Mouse (Mus musculus) small intestine, adult 2 months (tissue): ENCODE data around the gene Mdm4. TPM values are rescaled to one million over a fixed set of nuclear protein-coding genes. Genes with fewer than 3 reads are reported as not detected.
"Not testable (repeated sequence)": the region's sequence is repeated elsewhere in the genome, so short reads cannot be mapped to it uniquely, and the experiment has no call there.

Experiments
- H3K27ac ChIP-seq: fragments of 200-500 bp; 2 replicates; pipeline ENCODE4 v1.5.1; 2012; ENCODE audit warnings: low read depth, low read length, control low read depth, inconsistent platforms; ENCODE audit not compliant: insufficient read depth
- H3K27me3 ChIP-seq: fragments of 200-500 bp; 2 replicates; pipeline ENCODE4 v1.6.1; 2012; ENCODE audit warnings: mild to moderate bottlenecking, moderate library complexity, low read length, inconsistent platforms; ENCODE audit not compliant: control insufficient read depth, insufficient read depth
- H3K36me3 ChIP-seq: fragments of 200-500 bp; 2 replicates; pipeline ENCODE4 v1.6.1; 2012; ENCODE audit warnings: mild to moderate bottlenecking, low read length, control low read depth, inconsistent platforms; ENCODE audit not compliant: control insufficient read depth, insufficient read depth
- H3K4me1 ChIP-seq: fragments of 200-500 bp; 2 replicates; pipeline ENCODE4 v1.6.1; 2012; ENCODE audit warnings: low read length, inconsistent platforms, mixed read lengths; ENCODE audit not compliant: control insufficient read depth, insufficient read depth, insufficient read length
- H3K4me3 ChIP-seq: fragments of 200-500 bp; 2 replicates; pipeline ENCODE4 v1.5.1; 2012; ENCODE audit warnings: low read depth, mild to moderate bottlenecking, control low read depth, inconsistent platforms, low read length, moderate library complexity
- CTCF ChIP-seq: fragments of 200-500 bp; IDR thresholded peaks from 2 replicates; pipeline ENCODE4 v1.5.1; 2012; ENCODE audit warnings: low read depth, mild to moderate bottlenecking, control low read depth, inconsistent platforms, low read length, moderate library complexity, mixed read lengths; ENCODE audit not compliant: insufficient replicate concordance, insufficient read length; ENCODE audit errors: extremely low read depth
- POLR2A ChIP-seq: fragments of 200-500 bp; IDR thresholded peaks from 2 replicates; pipeline ENCODE4 v1.6.1; 2012; ENCODE audit warnings: low read depth, mild to moderate bottlenecking, control low read depth, inconsistent platforms, low read length, moderate library complexity
- WGBS: fragments of 180-500 bp; shearing (Covaris S2); methylation state at CpG from one replicate; pipeline ENCODE4 v1.1.7; 2018; 5-methylcytosine and 5-hydroxymethylcytosine counted together
- polyA plus RNA-seq: library from polyadenylated mRNA; depleted of rRNA; stranded (reverse); fragments of >200 nt; gene quantifications from 2 replicates; pipeline ENCODE4 v1.2.3, GENCODE M21; 2012

Mdm4 gene
- polyA plus RNA-seq, 1 experiment, result 11.2 TPM

- Histone ChIP-seq H3K27me3 (no peaks in the 10 kb centered on the region), H3K36me3 (peaks cover 2% of the 10 kb centered on the region; the same call in 1 of the 2 replicates), H3K4me1 (peaks cover 32% of the 10 kb centered on the region), H3K4me3 (peak overlapping the region; percentile 24; the same call in 1 of the 2 replicates), H3K27ac (peak overlapping the region; percentile 94)
- 35% methylated on average over 11 of the region's 11 CpGs for WGBS
- TF ChIP-seq CTCF, result no peak
These were observed 19.7 kb upstream of the Mdm4 start for GRCm38 (mm10) chr1:133050001-133050431.

DNA sequence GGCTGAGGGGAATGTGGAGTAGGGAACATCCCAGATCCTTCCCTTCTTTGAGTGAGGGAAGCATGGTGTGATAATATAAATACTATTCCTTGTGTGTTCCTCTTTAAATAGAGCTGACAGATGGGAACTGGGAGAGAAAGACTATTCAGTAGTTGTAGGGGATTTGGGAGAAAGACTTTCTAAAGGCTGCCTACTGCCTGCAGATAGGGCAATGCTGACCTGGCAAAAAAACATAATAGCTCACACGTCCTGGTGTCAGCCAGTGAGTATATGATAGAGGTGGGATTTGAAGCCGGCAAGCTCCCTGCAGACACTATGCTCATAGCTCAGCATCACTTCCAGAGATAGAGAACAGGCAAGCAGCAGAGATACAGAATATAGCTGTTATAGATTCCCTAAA is 18.3 kb upstream of the Mdm4 start:
- no peaks in the 10 kb centered on the region for H3K27me3 ChIP-seq
- no peak for TF ChIP-seq CTCF
- no peak for TF ChIP-seq POLR2A
- H3K4me3 ChIP-seq, result no peak overlapping the region
- H3K4me1 ChIP-seq, result peaks cover 28% of the 10 kb centered on the region
- WGBS, result 55% methylated on average over 2 of the region's 2 CpGs
- H3K27ac ChIP-seq, result peak overlapping the region; percentile 11; the same call in 1 of the 2 replicates
- H3K36me3 ChIP-seq, result peaks cover 2% of the 10 kb centered on the region; the same call in 1 of the 2 replicates

DNA sequence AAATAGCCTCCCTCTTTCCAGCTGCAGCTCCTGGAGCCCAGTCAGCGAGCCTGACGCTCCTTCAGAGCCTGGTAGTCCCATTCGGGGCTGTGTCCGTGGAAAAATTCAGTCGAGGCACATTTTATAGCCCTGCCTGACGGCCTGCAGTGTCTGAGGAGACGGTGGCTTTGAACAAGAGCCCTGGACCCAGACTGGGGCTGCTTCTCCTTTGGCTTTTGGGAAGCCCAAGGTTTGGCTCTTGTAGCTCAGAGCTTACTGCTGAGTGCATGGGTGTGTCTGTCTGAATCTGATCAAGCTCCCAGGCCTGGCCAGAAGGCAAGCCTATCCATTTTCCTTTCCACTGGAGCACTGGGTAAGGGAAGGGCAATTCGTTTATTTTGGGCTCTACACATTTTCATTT is 17.2 kb upstream of the Mdm4 start:
- no peaks in the 10 kb centered on the region for H3K36me3 ChIP-seq
- H3K27me3 ChIP-seq, result no peaks in the 10 kb centered on the region
- peak overlapping the region; percentile 91 for H3K27ac ChIP-seq
- TF ChIP-seq POLR2A (peak; percentile 19; the same call in 1 of the 2 replicates), CTCF (no peak)
- peaks cover 17% of the 10 kb centered on the region; the same call in 1 of the 2 replicates for H3K4me1 ChIP-seq
- WGBS, result 17% methylated on average over 8 of the region's 8 CpGs
- H3K4me3 ChIP-seq, result peak overlapping the region; percentile 92

DNA sequence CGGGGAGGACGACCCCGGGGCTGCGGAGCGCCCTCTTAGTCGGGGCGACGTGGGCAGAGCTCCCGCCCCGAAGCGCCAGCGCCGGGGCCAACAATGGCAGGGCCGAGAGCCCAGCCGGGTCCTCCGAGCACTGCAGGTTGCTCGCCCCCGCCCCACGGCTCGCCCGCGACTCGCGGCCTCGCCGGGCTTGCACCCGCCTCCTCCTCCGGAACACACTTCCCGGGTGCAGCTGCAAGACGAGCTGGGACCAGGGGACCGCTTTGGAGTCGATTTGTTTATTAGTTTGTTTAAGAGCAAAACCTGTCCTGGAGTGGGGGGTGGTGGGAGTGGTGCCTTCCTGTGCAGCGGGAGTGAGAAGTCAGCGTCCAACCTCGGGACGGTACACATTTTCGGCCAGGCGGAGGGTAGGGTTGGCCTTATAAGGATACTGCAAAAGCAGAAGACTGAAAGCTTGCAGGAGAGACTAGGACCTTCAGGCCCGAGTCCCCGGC is 16.1 kb upstream of the Mdm4 start:
- peaks cover 12% of the 10 kb centered on the region; the same call in 1 of the 2 replicates for H3K4me1 ChIP-seq
- TF ChIP-seq CTCF (no peak), POLR2A (0 out of 2 replicates have a peak, but pooled peaks have one; percentile 18)
- no peaks in the 10 kb centered on the region for H3K27me3 ChIP-seq
- peak overlapping the region; percentile 92 for H3K4me3 ChIP-seq
- WGBS, result under 1% methylated on average over 40 of the region's 40 CpGs
- peak overlapping the region; percentile 91 for H3K27ac ChIP-seq
- H3K36me3 ChIP-seq, result no peaks in the 10 kb centered on the region

DNA sequence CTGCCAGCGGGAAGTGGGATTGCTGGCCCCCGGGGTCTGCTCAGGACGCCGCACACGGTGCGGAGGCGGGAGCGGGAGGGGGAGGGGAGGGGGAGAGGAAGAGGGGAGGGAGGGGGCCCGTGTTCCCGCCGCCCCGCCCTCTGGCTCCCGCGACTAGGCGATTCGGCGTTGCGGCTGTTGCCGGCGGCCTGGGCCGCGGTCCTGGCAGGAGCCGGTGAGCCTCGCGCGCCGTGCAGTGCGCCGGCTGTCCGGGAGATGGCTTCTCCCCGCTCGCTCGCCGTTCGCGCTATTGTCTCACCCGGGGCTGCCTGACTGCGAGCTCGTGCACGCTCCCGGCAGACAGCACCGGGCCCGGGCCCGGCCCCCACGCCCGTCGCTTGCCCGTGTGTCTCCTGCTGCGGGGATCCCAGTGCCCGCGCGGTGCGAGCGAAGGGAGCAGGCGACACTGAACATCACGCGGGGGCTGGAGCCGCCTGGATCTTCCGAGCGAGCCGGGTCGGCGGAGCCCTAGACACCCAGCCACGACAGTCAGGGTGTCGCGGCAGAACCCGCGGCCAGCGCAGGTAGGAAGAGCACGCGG is 15.6 kb upstream of the Mdm4 start:
- Histone ChIP-seq H3K27ac (peak overlapping the region; percentile 91), H3K36me3 (no peaks in the 10 kb centered on the region), H3K4me3 (peak overlapping the region; percentile 92), H3K4me1 (peaks cover 10% of the 10 kb centered on the region; the same call in 1 of the 2 replicates), H3K27me3 (no peaks in the 10 kb centered on the region)
- WGBS, result under 1% methylated on average over 67 of the region's 71 CpGs
- TF ChIP-seq CTCF (no peak), POLR2A (peak; percentile 52; the same call in 1 of the 2 replicates)

DNA sequence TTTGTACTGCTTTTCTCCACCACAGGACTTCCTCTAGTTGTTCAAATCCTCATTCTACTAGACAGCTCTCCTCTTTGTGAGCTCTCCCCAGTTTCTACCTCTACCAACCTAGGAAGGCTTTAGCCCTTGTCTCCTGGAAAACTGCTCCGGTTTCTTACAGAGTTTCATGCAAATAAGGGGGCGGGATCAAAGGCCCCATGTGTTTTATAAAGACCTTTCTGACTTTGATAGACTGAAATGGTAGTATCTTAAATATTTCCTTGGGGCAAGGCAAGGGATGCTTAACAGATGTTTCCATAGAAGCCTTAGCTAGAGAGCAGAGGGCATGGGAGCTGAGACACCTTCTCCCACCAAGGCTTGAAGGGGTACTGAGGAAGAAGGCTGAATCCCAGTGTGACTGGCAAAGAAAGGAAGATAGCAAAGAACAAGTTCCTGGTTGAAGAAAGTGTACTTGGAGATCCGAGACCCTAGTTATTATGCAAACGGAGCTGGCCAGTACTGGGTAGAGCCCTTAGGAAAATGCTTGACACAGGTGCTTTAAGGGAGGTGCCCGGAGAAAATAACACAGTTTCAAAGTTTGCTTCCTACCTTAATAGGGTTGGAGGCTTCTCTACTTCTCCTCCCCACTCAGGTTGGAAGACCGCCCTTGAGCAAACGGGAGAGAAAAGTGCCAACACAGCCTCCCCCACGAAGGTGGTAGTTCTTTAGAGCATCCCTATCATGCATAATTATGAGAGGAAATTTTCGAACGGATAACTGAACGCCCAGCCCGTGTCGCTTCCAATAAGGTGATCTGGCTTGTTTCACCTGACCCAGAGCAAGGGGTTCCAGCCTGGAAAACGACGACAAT is 14.9 kb upstream of the Mdm4 start, which contains the start of gene Pik3c2b:
Gene Pik3c2b, plus strand, starts transcription at position 657 of the 850 bp plus-strand sequence.
- H3K27me3 ChIP-seq, result no peaks in the 10 kb centered on the region
- WGBS, result 3% methylated on average over 15 of the region's 15 CpGs
- no peaks in the 10 kb centered on the region for H3K36me3 ChIP-seq
- peak within 1 kb of the TSS; percentile 92 for H3K4me3 ChIP-seq
- no peak for TF ChIP-seq POLR2A
- TF ChIP-seq CTCF, result no peak
- H3K4me1 ChIP-seq, result peaks cover 8% of the 10 kb centered on the region; the same call in 1 of the 2 replicates
- peak within 1 kb of the TSS; percentile 91 for H3K27ac ChIP-seq

- Histone ChIP-seq H3K27me3 (no peaks in the 10 kb centered on the region), H3K27ac (no peak overlapping the region), H3K4me1 (no peaks in the 10 kb centered on the region), H3K36me3 (no peaks in the 10 kb centered on the region), H3K4me3 (no peak overlapping the region)
- TF ChIP-seq POLR2A, result no peak
- TF ChIP-seq CTCF, result peak; percentile 62; the same call in 1 of the 2 replicates
- WGBS, result 3% methylated on average over 4 of the region's 4 CpGs
These were observed 9.2 kb upstream of the Mdm4 start for GRCm38 (mm10) chr1:133039505-133039949.

- H3K4me1 ChIP-seq, H3K27ac ChIP-seq, H3K4me3 ChIP-seq, H3K27me3 ChIP-seq, H3K36me3 ChIP-seq: not testable (repeated sequence)
- 82% methylated on average over 7 of the region's 7 CpGs for WGBS
These were observed 4.3 kb upstream of the Mdm4 start for GRCm38 (mm10) chr1:133034682-133035081.
